Mouse (Mus musculus) stomach, postnatal 0 days (tissue): Measurements from ENCODE around the gene Gm10719. TPM values are rescaled to one million over a fixed set of nuclear protein-coding genes. Genes with fewer than 3 reads are reported as not detected.
"Not testable (repeated sequence)": the region's sequence is repeated elsewhere in the genome, so short reads cannot be mapped to it uniquely, and the experiment has no call there.

Experiments used
- ATAC-seq: fragments of 200-750 bp; cut with Nextera tagmentation; 2 replicates; pipeline ENCODE4 v1.8.0; 2017; ENCODE audit not compliant: low FRiP score, low TSS enrichment
- DNase-seq: peaks from one replicate; pipeline ENCODE4 v3.0.0-alpha.2; 2016; ENCODE audit warnings: low spot score
- H3K27ac ChIP-seq: fragments of 300-500 bp; sonication (generic); replicated peaks from 2 replicates; pipeline ENCODE4 v1.5.1; 2014; ENCODE audit warnings: mild to moderate bottlenecking, control low read depth
- H3K27me3 ChIP-seq: fragments of 300-500 bp; sonication (generic); 2 replicates; pipeline ENCODE4 v1.6.1; 2014; ENCODE audit warnings: low read length; ENCODE audit not compliant: control insufficient read depth, insufficient read depth
- H3K36me3 ChIP-seq: fragments of 300-500 bp; sonication (generic); 2 replicates; pipeline ENCODE4 v1.6.1; 2014; ENCODE audit warnings: low read length, mixed read lengths; ENCODE audit not compliant: control insufficient read depth, insufficient read depth
- H3K4me1 ChIP-seq: fragments of 300-500 bp; sonication (generic); replicated peaks from 2 replicates; pipeline ENCODE4 v1.6.1; 2014; ENCODE audit warnings: antibody characterized with exemption; ENCODE audit not compliant: control insufficient read depth, insufficient read depth
- H3K4me2 ChIP-seq: fragments of 300-500 bp; sonication (generic); replicated peaks from 2 replicates; pipeline ENCODE4 v1.6.1; 2014; ENCODE audit warnings: low read depth, mild to moderate bottlenecking, control low read depth, moderate library complexity
- H3K4me3 ChIP-seq: fragments of 300-500 bp; sonication (generic); 2 replicates; pipeline ENCODE4 v1.5.1; 2014; ENCODE audit warnings: low read depth, low read length, control low read depth
- H3K9ac ChIP-seq: fragments of 300-500 bp; sonication (generic); 2 replicates; pipeline ENCODE4 v1.6.1; 2014; ENCODE audit warnings: mild to moderate bottlenecking, low read length, control low read depth, mixed read lengths
- H3K9me3 ChIP-seq: fragments of 300-500 bp; sonication (generic); 2 replicates; pipeline ENCODE4 v1.6.1; 2016; ENCODE audit warnings: low read length; ENCODE audit not compliant: control insufficient read depth
- WGBS: fragments of 180-500 bp; shearing (Covaris S2); extraction: QIAGEN DNeasy Blood & Tissue Kit; methylation state at CpG from one replicate; pipeline ENCODE4 v1.1.7; 2014; 5-methylcytosine and 5-hydroxymethylcytosine counted together
- microRNA-seq: library from miRNA; unstranded; fragments of <30 nt; microRNA quantifications from one replicate; pipeline ENCODE4, GENCODE M21; 2016
- polyA plus RNA-seq: library from polyadenylated mRNA; unstranded; fragments of >200 nt; fragmentation: Nextera tagmentation; extraction: Ambion mirVana; gene quantifications from 2 replicates; pipeline ENCODE4 v1.2.1, GENCODE M21; 2015

The Gm10719 gene
- polyA plus RNA-seq, 1 experiment from 2014 or later, result not detected

DNA sequence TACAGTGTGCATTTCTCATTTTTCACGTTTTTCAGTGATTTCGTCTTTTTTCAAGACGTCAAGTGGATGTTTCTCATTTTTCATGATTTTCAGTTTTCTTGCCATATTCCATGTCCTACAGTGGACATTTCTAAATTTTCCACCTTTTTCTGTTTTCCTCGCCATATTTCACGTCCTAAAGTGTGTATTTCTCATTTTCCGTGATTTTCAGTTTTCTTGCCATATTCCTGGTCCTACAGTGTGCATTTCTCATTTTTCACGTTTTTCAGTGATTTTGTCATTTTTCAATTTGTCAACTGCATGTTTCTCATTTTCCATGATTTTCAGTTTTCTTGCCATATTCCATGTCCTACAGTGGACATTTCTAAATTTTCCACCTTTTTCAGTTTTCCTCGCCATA, 17.1 kb downstream of the Gm10719 start, which contains the start of gene Gm17535:
Gene Gm17535, plus strand, starts transcription at position 301 of the 400 bp plus-strand sequence.
- not testable (repeated sequence) for ATAC-seq, H3K4me2 ChIP-seq, DNase-seq, H3K9me3 ChIP-seq, H3K27ac ChIP-seq, H3K36me3 ChIP-seq, H3K4me1 ChIP-seq, H3K4me3 ChIP-seq, H3K9ac ChIP-seq, H3K27me3 ChIP-seq
- WGBS, result no CpG with 5 or more reads among the region's 8 CpGs

DNA sequence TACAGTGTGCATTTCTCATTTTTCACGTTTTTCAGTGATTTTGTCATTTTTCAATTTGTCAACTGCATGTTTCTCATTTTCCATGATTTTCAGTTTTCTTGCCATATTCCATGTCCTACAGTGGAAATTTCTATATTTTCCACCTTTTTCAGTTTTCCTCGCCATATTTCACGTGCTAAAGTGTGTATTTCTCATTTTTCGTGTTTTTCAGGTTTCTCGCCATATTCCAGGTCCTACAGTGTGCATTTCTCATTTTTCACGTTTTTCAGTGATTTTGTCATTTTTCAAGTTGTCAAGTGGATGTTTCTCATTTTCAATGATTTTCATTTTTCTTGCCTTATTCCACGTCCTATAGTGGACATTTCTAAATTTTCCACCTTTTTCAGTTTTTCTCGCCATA, 19.4 kb downstream of the Gm10719 start, which contains the start of gene Gm10715:
Gene Gm10715, plus strand, starts transcription at position 301 of the 400 bp plus-strand sequence.
- not testable (repeated sequence) for H3K4me1 ChIP-seq, H3K27me3 ChIP-seq, ATAC-seq, H3K36me3 ChIP-seq, H3K4me2 ChIP-seq, H3K27ac ChIP-seq, H3K9ac ChIP-seq, DNase-seq, H3K4me3 ChIP-seq, H3K9me3 ChIP-seq
- 73% methylated on average over 6 of the region's 8 CpGs for WGBS

- not testable (repeated sequence) for H3K27ac ChIP-seq, H3K36me3 ChIP-seq, H3K27me3 ChIP-seq, H3K4me3 ChIP-seq, ATAC-seq, H3K4me2 ChIP-seq, DNase-seq, H3K9me3 ChIP-seq, H3K9ac ChIP-seq, H3K4me1 ChIP-seq
- 65% methylated on average over 4 of the region's 4 CpGs for WGBS
These were observed 21.0 kb downstream of the Gm10719 start for GRCm38 (mm10) chr9:3038161-3038560.

Small RNA genes within 50 kb of the gene (microRNA-seq; reads per million reads assigned to microRNA genes)
- gene Mir101c, result not detected

Other genes with a start within 250 kb of the Gm10719 start
- 2.9 TPM in 1 of 2 replicates, not detected in the other for gene Gm10722, start 16.5 kb upstream of the Gm10719 start, polyA plus RNA-seq
- 10.8 TPM in 1 of 2 replicates, not detected in the other for gene Gm11168, start 14.1 kb upstream of the Gm10719 start, polyA plus RNA-seq
- gene Gm10721, start 4.3 kb upstream of the Gm10719 start, polyA plus RNA-seq, result 34.5 TPM in 1 of 2 replicates, not detected in the other
- 6.5 TPM in 1 of 2 replicates, not detected in the other for gene Gm10720, start 1.8 kb upstream of the Gm10719 start, polyA plus RNA-seq
- gene Gm10718, start 6.1 kb downstream of the Gm10719 start, polyA plus RNA-seq, result 0.93 and 80.3 TPM in 2 replicates
- gene Gm10717, start 8.0 kb downstream of the Gm10719 start, polyA plus RNA-seq, result 0.32 and 21.1 TPM in 2 replicates
- gene Gm17535, start 17.2 kb downstream of the Gm10719 start, polyA plus RNA-seq, result 2.1 TPM in 1 of 2 replicates, not detected in the other
- gene Gm10715, start 19.5 kb downstream of the Gm10719 start, polyA plus RNA-seq, result 0.48 TPM in 1 of 2 replicates, not detected in the other